Mouse (Mus musculus) cortical plate, adult 2 months (tissue): ENCODE measurements around the gene Cd37.

Source experiments
- CTCF ChIP-seq: fragments of 200-500 bp; IDR thresholded peaks from 2 replicates; pipeline ENCODE4 v1.5.1; 2011; ENCODE audit warnings: mild to moderate bottlenecking, control low read depth, low read length; ENCODE audit not compliant: insufficient read depth; ENCODE audit errors: extremely low read depth
- POLR2A ChIP-seq: fragments of 200-500 bp; IDR thresholded peaks from 2 replicates; pipeline ENCODE4 v1.6.1; 2011; ENCODE audit warnings: mild to moderate bottlenecking, low read length, control low read depth; ENCODE audit not compliant: insufficient read depth; ENCODE audit errors: extremely low read depth

- TF ChIP-seq POLR2A (no peak), CTCF (peak; percentile 92)
These were observed 40.5 kb downstream of the Cd37 start for GRCm38 (mm10) chr7:45198435-45198834.
